Mouse (Mus musculus): ENCODE data around the gene Hras. TPM values are rescaled to one million over a fixed set of nuclear protein-coding genes. Genes with fewer than 3 reads are reported as not detected.

Gene Hras
- 243 and 245 TPM in 2 replicates for polyA plus RNA-seq (2012; rRNA removed)

DNA sequence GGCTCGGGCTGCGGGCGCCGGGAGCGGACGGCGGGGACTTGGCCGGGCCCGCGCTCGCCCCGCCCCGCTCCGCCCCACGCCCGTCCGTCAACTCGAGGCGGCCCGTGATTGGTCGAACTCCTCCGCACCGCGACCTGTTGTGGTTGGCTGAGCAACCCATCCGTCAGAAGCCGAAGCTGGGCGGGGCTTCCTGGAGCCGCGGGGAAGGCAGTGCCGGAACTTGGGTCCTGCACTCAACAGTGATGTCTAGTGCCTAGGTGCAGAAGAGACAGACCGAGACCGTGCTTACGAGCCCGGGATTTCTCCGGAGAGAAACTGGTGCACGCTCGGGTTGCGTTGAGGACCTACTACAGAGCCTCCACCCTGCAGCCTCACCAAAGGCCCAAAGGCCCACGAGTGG, at the start of gene Hras, which contains the start of gene Lrrc56:
TSS of gene Hras (minus strand) at position 58 of the 400 bp plus-strand sequence.
TSS of gene Lrrc56 (plus strand) at position 210 of the 400 bp plus-strand sequence.
- peak; percentile 92 to 98 for DNase-seq (ENCODE audit: extremely low spot score in 1 of 2, low spot score in 1 of 2)

DNA sequence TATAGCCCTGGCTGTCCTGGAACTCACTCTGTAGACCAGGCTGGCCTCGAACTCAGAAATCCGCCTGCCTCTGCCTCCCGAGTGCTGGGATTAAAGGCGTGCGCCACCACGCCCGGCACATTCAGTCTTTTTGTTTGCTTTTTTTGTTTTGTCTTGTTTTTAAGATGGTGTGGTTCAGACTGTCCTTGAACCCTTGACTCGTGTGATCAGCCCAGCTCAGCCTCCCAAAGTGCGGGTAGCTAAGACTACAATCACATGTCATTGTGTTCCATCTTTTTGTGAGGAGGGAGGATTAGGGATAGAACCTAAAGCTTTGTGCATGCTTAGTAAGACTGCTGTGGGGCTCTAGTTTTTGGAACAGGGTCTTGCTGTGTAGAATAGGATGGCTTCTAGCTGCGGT, 37.7 kb upstream of the Hras start:
- DNase-seq (ENCODE audit: extremely low spot score in 1 of 2, low spot score in 1 of 2) = no peak

DNA sequence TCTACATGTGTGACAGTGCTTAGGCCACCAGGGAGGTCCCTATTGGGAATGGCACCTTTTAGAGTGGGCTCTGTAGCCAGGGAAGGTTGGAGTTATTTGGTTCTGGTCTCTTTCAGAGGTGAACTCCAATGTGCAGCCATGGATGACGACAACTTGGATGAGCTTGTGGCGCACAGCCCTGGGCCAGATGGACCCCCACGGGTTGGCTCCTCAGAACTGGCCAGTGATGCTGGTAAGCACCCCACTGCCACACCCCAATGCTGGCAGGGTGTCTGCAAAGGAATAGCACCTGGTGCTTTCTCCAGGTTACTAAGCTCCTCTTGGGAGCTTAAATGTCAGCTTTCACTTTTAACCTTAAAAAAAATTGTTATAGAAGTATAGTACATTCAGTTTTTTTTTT, 37.3 kb upstream of the Hras start:
- no peak for DNase-seq (ENCODE audit: extremely low spot score in 1 of 2, low spot score in 1 of 2)

- no peak for DNase-seq (ENCODE audit: extremely low spot score in 1 of 2, low spot score in 1 of 2)
Observed at GRCm38 (mm10) chr7:141230570-141230969, 36.8 kb upstream of the Hras start.

DNA sequence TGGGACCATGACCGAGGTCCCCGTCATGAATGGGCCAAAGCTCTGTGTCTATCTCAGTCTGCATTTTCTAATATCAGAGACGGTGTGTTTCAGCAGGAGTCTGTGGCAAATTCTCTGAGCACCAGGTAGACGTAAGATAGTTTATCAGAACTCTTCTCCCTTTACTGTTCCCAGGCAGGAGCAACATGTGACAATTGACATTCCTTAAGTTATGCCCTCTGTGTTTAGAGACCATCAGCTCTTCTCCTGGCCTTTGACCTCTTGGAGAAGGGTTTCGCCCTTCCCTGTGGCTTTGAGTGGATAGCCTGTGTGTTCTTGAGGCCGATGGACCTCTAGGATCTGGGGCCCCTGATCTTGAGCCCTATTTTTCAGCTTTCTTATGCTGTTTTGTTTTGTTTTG, 35.9 kb upstream of the Hras start:
- DNase-seq (ENCODE audit: extremely low spot score in 1 of 2, low spot score in 1 of 2) = no peak

GRCm38 (mm10) chr7:141228279-141229067, 34.7 kb upstream of the Hras start, which contains the start of gene Phrf1:
Phrf1 (plus strand) TSS chr7:141228784.
- peak; percentile 72 to 95 for DNase-seq (ENCODE audit: extremely low spot score in 1 of 2, low spot score in 1 of 2)

- DNase-seq (ENCODE audit: extremely low spot score in 1 of 2, low spot score in 1 of 2) = no peak
Observed at GRCm38 (mm10) chr7:141227796-141228195, 34.0 kb upstream of the Hras start.

DNA sequence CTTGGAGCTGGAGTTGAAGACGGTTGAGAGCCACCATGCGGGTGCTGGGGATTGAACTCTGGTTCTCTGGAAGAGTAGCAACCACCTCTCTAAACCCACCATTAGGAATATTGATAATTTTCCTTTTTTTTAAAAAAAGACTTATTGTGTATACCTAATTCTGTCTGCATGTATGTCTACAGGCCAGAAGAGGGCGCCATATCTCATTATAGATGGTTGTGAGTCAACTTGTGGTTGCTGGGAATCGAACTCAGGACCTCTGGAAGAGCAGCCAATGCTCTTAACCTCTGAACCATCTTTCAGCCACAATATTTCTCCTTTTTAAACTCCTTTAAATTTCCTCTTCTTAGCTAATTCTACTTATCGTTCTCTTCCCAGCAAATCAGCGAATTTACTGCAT, 32.7 kb upstream of the Hras start:
- DNase-seq (ENCODE audit: extremely low spot score in 1 of 2, low spot score in 1 of 2) = no peak

- no peak for DNase-seq (ENCODE audit: extremely low spot score in 1 of 2, low spot score in 1 of 2)
Observed at GRCm38 (mm10) chr7:141222696-141223215, 29.0 kb upstream of the Hras start.

DNA sequence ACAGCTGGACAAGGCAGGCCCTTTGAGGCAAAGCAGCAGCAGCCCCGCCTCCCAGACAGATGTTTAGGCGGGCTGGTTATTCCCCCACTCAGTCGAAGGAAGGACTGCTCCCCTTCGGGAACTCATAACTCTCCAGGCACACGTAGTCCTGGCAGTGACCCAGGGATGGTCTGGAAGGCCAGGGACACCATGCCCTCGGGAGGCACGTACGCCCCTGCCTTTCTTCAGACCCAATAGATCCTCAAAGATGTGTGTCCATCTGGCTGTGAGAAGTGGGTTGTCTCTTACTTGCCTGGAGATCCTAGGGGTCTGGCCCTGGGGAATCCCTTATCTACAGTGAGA, 28.3 kb upstream of the Hras start:
- DNase-seq (ENCODE audit: extremely low spot score in 1 of 2, low spot score in 1 of 2) = no peak

DNA sequence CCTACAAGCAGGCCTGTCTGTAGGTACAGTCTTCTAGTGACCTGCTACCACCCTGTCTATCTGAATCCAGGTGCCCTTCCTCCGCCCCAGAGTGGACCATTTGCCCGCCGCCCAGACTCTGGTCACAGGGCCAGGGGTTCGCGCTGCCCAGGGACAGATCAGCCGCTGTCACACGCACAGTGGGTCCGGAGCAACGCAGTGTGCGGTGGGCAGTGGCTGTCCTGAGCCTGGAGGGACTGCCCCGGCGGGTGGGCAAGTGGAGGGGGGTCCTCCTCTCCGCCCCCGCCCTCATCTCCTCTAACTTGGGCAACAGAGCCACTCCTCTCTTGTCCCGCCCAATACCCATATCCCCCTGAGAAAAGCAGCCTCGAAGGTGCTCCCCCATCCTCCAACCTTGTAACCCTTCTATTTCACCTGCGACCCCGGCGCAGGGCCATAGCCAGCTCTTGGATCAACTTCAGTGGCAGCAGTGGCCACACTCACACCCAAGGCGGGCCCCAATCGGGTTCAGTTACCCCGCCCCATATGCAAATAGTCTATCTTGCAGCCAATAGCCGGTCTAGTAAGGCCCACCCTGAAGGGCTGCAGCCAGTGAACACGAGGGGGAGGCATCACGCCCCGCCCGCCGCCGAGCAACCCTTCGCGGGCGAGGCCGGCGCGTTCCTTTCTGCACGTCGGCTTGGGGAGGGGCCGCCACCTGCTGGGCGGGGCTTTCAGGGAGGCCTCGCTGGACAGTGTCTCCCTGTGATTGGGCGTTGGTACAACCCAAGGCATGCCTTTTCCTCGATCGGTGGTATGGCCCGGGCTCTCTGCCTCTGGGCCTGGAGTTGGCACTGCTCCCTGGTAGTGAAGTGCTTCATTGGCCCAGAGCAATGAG, 27.7 kb upstream of the Hras start:
- DNase-seq (ENCODE audit: extremely low spot score in 1 of 2, low spot score in 1 of 2) = peak; percentile 89 to 90

GRCm38 (mm10) chr7:141220377-141220776, 26.6 kb upstream of the Hras start:
- no peak for DNase-seq (ENCODE audit: extremely low spot score in 1 of 2, low spot score in 1 of 2)

DNA sequence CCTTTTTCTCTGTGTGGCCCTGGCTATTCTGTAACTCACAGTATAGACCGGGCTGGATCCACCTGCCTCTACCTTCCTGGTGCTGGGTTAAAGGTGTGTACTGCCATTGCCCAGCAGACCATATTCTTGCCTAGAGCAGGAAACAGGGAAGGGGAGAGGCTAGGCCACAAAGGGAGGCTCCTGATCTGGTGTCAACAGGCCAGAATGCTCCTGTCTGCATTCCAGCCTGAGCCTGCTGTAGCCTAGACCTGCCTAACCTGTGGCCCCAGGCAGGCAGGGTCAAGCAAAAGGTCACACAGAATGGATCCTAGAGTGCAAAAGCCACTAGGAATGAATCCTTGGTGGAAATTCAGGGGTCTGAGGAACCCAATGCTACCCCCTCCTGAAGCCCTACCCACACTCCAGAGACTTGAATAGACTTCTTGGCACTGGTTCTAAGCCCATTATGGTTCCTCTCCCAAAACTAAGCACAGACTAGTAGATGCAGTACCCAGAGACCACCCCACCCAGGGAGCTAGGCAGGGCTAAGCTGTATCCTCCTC, 25.8 kb upstream of the Hras start:
- no peak for DNase-seq (ENCODE audit: extremely low spot score in 1 of 2, low spot score in 1 of 2)

DNA sequence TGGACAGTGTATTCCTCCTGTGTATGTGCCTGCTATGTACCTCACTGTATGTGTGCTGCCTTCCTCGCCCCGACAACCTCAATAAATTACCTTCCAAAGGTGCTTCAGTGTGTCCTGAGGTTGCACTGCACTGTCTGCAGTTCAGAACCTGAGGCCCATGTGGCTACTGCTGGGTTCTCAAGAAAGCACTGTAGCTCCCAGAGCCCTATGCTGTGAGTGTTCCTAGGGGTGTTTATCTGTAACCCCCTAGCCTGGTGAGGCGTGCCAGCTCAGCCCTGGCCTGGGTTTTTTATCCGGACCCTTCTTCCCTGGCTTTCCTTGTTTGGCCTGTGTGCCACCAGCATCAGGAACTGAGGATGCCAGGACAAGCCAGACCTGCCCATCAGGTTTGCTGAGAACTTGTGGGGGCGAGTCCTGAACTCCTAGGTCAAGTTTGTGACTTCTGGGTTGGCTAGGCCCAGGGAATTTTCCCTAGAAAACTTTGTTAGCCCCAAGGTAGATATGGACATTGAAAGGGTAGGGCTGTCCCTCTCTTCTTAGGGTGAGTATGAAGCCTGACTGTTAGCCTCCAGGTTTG, 24.8 kb upstream of the Hras start:
- no peak for DNase-seq (ENCODE audit: extremely low spot score in 1 of 2, low spot score in 1 of 2)

- no peak for DNase-seq (ENCODE audit: extremely low spot score in 1 of 2, low spot score in 1 of 2)
Observed at GRCm38 (mm10) chr7:141218141-141218540, 24.3 kb upstream of the Hras start.

DNA sequence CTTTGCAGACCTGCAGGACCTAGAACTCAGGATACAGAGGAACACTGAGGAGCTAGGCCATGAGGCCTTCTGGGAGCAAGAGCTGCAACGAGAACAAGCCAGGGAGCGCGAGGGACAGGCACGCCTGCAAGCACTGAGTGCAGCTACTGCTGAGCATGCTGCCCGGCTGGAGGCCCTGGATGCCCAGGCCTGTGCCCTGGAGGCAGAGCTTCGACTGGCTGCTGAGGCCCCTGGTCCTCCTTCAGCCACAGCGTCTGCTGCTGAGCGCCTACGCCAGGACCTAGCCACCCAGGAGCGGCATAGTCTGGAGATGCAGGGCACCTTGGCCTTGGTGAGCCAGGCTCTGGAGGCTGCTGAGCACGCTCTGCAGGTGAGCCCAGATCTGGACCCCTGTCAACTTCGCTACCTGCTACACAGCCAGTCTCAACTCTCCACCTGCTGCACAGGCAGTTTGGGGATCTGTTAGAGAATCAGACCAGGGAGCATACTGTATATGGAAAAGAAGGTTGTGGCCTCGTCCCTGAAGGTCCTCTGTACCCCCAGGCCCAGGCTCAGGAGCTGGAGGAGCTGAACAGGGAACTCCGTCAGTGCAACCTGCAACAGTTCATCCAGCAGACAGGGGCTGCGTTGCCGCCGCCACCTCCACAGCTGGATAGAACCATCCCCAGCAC, 23.7 kb upstream of the Hras start:
- no peak for DNase-seq (ENCODE audit: extremely low spot score in 1 of 2, low spot score in 1 of 2)

GRCm38 (mm10) chr7:141216894-141217293, 23.1 kb upstream of the Hras start:
- DNase-seq (ENCODE audit: extremely low spot score in 1 of 2, low spot score in 1 of 2) = no peak

GRCm38 (mm10) chr7:141215880-141216733, 22.3 kb upstream of the Hras start:
- DNase-seq (ENCODE audit: extremely low spot score in 1 of 2, low spot score in 1 of 2) = no peak
